Mouse (Mus musculus) forebrain, embryonic 14.5 days (tissue): ENCODE measurements at regions not wholly inside any gene's neighbourhood (a gene's known extent, or its start where the extent isn't known, plus 50 kb on each side); places are given as distances from the start of the nearest gene placed in this dataset.
"Not testable (repeated sequence)": the region's sequence is repeated elsewhere in the genome, so short reads cannot be mapped to it uniquely, and the experiment has no call there.

Experiments
- ATAC-seq: fragments of 200-750 bp; cut with Nextera tagmentation; 2 replicates; pipeline ENCODE4 v1.8.0; 2017; ENCODE audit warnings: mild to moderate bottlenecking, moderate library complexity
- DNase-seq: peaks from one replicate; pipeline ENCODE4 v3.0.0-alpha.2; 2015; ENCODE audit warnings: low spot score
- H3K27ac ChIP-seq: fragments of 300-500 bp; sonication (generic); 2 replicates; pipeline ENCODE4 v1.5.1; 2014; ENCODE audit warnings: low read depth, mild to moderate bottlenecking, control low read depth, low read length, moderate library complexity
- H3K27me3 ChIP-seq: fragments of 300-500 bp; sonication (generic); replicated peaks from 2 replicates; pipeline ENCODE4 v1.6.1; 2014; ENCODE audit warnings: low read length, control low read depth, mixed read lengths; ENCODE audit not compliant: control insufficient read depth, insufficient read depth
- H3K36me3 ChIP-seq: fragments of 300-500 bp; sonication (generic); 2 replicates; pipeline ENCODE4 v1.6.1; 2014; ENCODE audit warnings: low read length, control low read depth; ENCODE audit not compliant: control insufficient read depth, insufficient read depth
- H3K4me1 ChIP-seq: fragments of 300-500 bp; sonication (generic); 2 replicates; pipeline ENCODE4 v1.6.1; 2014; ENCODE audit warnings: antibody characterized with exemption, low read length, control low read depth; ENCODE audit not compliant: control insufficient read depth, insufficient read depth
- H3K4me2 ChIP-seq: fragments of 300-500 bp; sonication (generic); 2 replicates; pipeline ENCODE4 v1.6.1; 2014; ENCODE audit warnings: mild to moderate bottlenecking, control low read depth, low read length
- H3K4me3 ChIP-seq: fragments of 300-500 bp; sonication (generic); 2 replicates; pipeline ENCODE4 v1.5.1; 2014; ENCODE audit warnings: low read depth, low read length, control low read depth
- H3K9ac ChIP-seq: fragments of 300-500 bp; sonication (generic); 2 replicates; pipeline ENCODE4 v1.6.1; 2014; ENCODE audit warnings: mild to moderate bottlenecking, low read length, control low read depth, moderate library complexity
- H3K9me3 ChIP-seq: fragments of 300-500 bp; sonication (generic); replicated peaks from 2 replicates; pipeline ENCODE4 v1.6.1; 2016; ENCODE audit warnings: low read length, control low read depth, mixed read lengths; ENCODE audit not compliant: control insufficient read depth
- WGBS: fragments of 180-500 bp; shearing (Covaris S2); extraction: QIAGEN DNeasy Blood & Tissue Kit; methylation state at CpG from one replicate; pipeline ENCODE4 v1.1.7; 2014; 5-methylcytosine and 5-hydroxymethylcytosine counted together

GRCm38 (mm10) chr6:13763636-13764035, 76.1 kb downstream of the Gpr85 start:
- not testable (repeated sequence) for H3K4me1 ChIP-seq, H3K36me3 ChIP-seq, DNase-seq, H3K27me3 ChIP-seq, H3K27ac ChIP-seq, ATAC-seq, H3K4me2 ChIP-seq, H3K4me3 ChIP-seq, H3K9ac ChIP-seq, H3K9me3 ChIP-seq
- WGBS: 90% methylated on average over 4 of the region's 4 CpGs

GRCm38 (mm10) chr6:13759431-13759830, 80.3 kb downstream of the Gpr85 start:
- no peak for ATAC-seq
- H3K9me3 ChIP-seq: no peaks in the 10 kb centered on the region
- H3K9ac ChIP-seq: no peak overlapping the region
- H3K27me3 ChIP-seq: no peaks in the 10 kb centered on the region
- 81% methylated on average over 2 of the region's 2 CpGs for WGBS
- H3K4me3 ChIP-seq: no peak overlapping the region
- DNase-seq: peak; percentile 33
- H3K4me1 ChIP-seq: no peaks in the 10 kb centered on the region
- H3K27ac ChIP-seq: no peak overlapping the region
- H3K36me3 ChIP-seq: no peaks in the 10 kb centered on the region
- H3K4me2 ChIP-seq: no peak overlapping the region

- peak; percentile 59 for DNase-seq
- Histone ChIP-seq H3K36me3 (no peaks in the 10 kb centered on the region), H3K9me3 (no peaks in the 10 kb centered on the region)
These were observed 80.8 kb downstream of the Gpr85 start for GRCm38 (mm10) chr6:13758946-13759345.

GRCm38 (mm10) chr6:13748931-13749638, 71.3 kb upstream of the Bmt2 start:
- Histone ChIP-seq H3K9ac (no peak overlapping the region), H3K4me3 (no peak overlapping the region), H3K4me2 (no peak overlapping the region), H3K4me1 (peaks cover 7% of the 10 kb centered on the region), H3K36me3 (no peaks in the 10 kb centered on the region), H3K9me3 (no peaks in the 10 kb centered on the region), H3K27me3 (no peaks in the 10 kb centered on the region), H3K27ac (no peak overlapping the region)
- 38% methylated on average over 7 of the region's 7 CpGs for WGBS
- DNase-seq (peak; percentile 11), ATAC-seq (no peak)

More at GRCm38 (mm10) chr6:13758946-13759345, 80.8 kb downstream of the Gpr85 start:
- H3K27ac ChIP-seq: no peak overlapping the region
- ATAC-seq: no peak
- no peak overlapping the region for H3K9ac ChIP-seq
- no peak overlapping the region for H3K4me3 ChIP-seq
- H3K4me2 ChIP-seq: no peak overlapping the region
- H3K4me1 ChIP-seq: no peaks in the 10 kb centered on the region
- H3K27me3 ChIP-seq: no peaks in the 10 kb centered on the region

GRCm38 (mm10) chr6:13747969-13748368, 70.2 kb upstream of the Bmt2 start:
- H3K9ac ChIP-seq: no peak overlapping the region
- DNase-seq: peak; percentile 36

GRCm38 (mm10) chr6:13746577-13747482, 69.1 kb upstream of the Bmt2 start:
- DNase-seq (peak; percentile 29), ATAC-seq (no peak)
- H3K36me3 ChIP-seq: no peaks in the 10 kb centered on the region
- H3K9me3 ChIP-seq: no peaks in the 10 kb centered on the region
- H3K27ac ChIP-seq: no peak overlapping the region
- no peak overlapping the region for H3K4me2 ChIP-seq
- no peak overlapping the region for H3K4me3 ChIP-seq
- H3K9ac ChIP-seq: no peak overlapping the region
- H3K4me1 ChIP-seq: peaks cover 7% of the 10 kb centered on the region
- WGBS: 84% methylated on average over 8 of the region's 8 CpGs
- no peaks in the 10 kb centered on the region for H3K27me3 ChIP-seq

More at GRCm38 (mm10) chr6:13747969-13748368, 70.2 kb upstream of the Bmt2 start:
- 4% methylated on average over 8 of the region's 8 CpGs for WGBS
- no peak overlapping the region for H3K27ac ChIP-seq
- no peaks in the 10 kb centered on the region for H3K27me3 ChIP-seq
- no peaks in the 10 kb centered on the region for H3K9me3 ChIP-seq
- H3K4me2 ChIP-seq: peak overlapping the region; percentile 25; the same call in 1 of the 2 replicates
- peaks cover 7% of the 10 kb centered on the region for H3K4me1 ChIP-seq
- H3K36me3 ChIP-seq: no peaks in the 10 kb centered on the region
- ATAC-seq: peak; percentile 60; the same call in 1 of the 2 replicates
- H3K4me3 ChIP-seq: no peak overlapping the region
